Mouse (Mus musculus) intestine, embryonic 16.5 days (tissue): ENCODE results near the gene Csk. TPM values are rescaled to one million over a fixed set of nuclear protein-coding genes. Genes with fewer than 3 reads are reported as not detected.

Experiments used
- ATAC-seq: fragments of 200-750 bp; cut with Nextera tagmentation; 2 replicates; pipeline ENCODE4 v1.8.0; 2017; ENCODE audit warnings: moderate TSS enrichment, moderate library complexity
- H3K27ac ChIP-seq: fragments of 300-500 bp; sonication (generic); 2 replicates; pipeline ENCODE4 v1.5.1; 2014; ENCODE audit warnings: mild to moderate bottlenecking, low read length
- H3K27me3 ChIP-seq: fragments of 300-500 bp; sonication (generic); replicated peaks from 2 replicates; pipeline ENCODE4 v1.6.1; 2014; ENCODE audit warnings: low read length, control low read depth, mixed read lengths; ENCODE audit not compliant: control insufficient read depth, insufficient read depth
- H3K36me3 ChIP-seq: fragments of 300-500 bp; sonication (generic); 2 replicates; pipeline ENCODE4 v1.6.1; 2014; ENCODE audit warnings: low read length, control low read depth; ENCODE audit not compliant: control insufficient read depth, insufficient read depth
- H3K4me1 ChIP-seq: fragments of 300-500 bp; sonication (generic); 2 replicates; pipeline ENCODE4 v1.6.1; 2014; ENCODE audit warnings: low read length, control low read depth, mixed read lengths; ENCODE audit not compliant: control insufficient read depth, insufficient read depth
- H3K4me2 ChIP-seq: fragments of 300-500 bp; sonication (generic); 2 replicates; pipeline ENCODE4 v1.6.1; 2014; ENCODE audit warnings: low read depth, low read length, control low read depth
- H3K4me3 ChIP-seq: fragments of 300-500 bp; sonication (generic); 2 replicates; pipeline ENCODE4 v1.5.1; 2014; ENCODE audit warnings: mild to moderate bottlenecking, low read length
- H3K9ac ChIP-seq: fragments of 300-500 bp; sonication (generic); 2 replicates; pipeline ENCODE4 v1.6.1; 2014; ENCODE audit warnings: low read depth, low read length
- H3K9me3 ChIP-seq: fragments of 300-500 bp; sonication (generic); 2 replicates; pipeline ENCODE4 v1.6.1; 2016; ENCODE audit warnings: low read length, control low read depth; ENCODE audit not compliant: control insufficient read depth
- WGBS: fragments of 180-500 bp; shearing (Covaris S2); extraction: QIAGEN DNeasy Blood & Tissue Kit; methylation state at CpG from one replicate; pipeline ENCODE4 v1.1.7; 2014; 5-methylcytosine and 5-hydroxymethylcytosine counted together
- polyA plus RNA-seq: library from polyadenylated mRNA; unstranded; fragments of >200 nt; fragmentation: Nextera tagmentation; extraction: Ambion mirVana; gene quantifications from 2 replicates; pipeline ENCODE4 v1.2.1, GENCODE M21; 2015

Gene Csk
- polyA plus RNA-seq: 35.9 and 36.6 TPM in 2 replicates

- Histone ChIP-seq H3K4me1 (peaks cover 33% of the 10 kb centered on the region), H3K9me3 (no peaks in the 10 kb centered on the region), H3K27ac (no peak within 1 kb of the TSS), H3K4me2 (no peak within 1 kb of the TSS), H3K9ac (no peak within 1 kb of the TSS; the same call in 1 of the 2 replicates), H3K27me3 (no peaks in the 10 kb centered on the region), H3K36me3 (no peaks in the 10 kb centered on the region), H3K4me3 (no peak within 1 kb of the TSS)
- WGBS: 53% methylated on average over 5 of the region's 5 CpGs
- ATAC-seq: no peak
Observed at GRCm38 (mm10) chr9:57653283-57653682, at the start of gene Csk. Gene Csk, minus strand, starts transcription at chr9:57653631.

GRCm38 (mm10) chr9:57698466-57699150 is 45.2 kb upstream of the Csk start:
- ATAC-seq: no peak
- H3K9ac ChIP-seq: no peak overlapping the region
- H3K4me3 ChIP-seq: no peak overlapping the region
- WGBS: 81% methylated on average over 1 of the region's 1 CpGs
- H3K27me3 ChIP-seq: peaks cover 7% of the 10 kb centered on the region; the same call in 1 of the 2 replicates
- no peaks in the 10 kb centered on the region for H3K36me3 ChIP-seq
- H3K27ac ChIP-seq: no peak overlapping the region
- H3K9me3 ChIP-seq: no peaks in the 10 kb centered on the region
- no peak overlapping the region for H3K4me2 ChIP-seq
- H3K4me1 ChIP-seq: peaks cover 11% of the 10 kb centered on the region

GRCm38 (mm10) chr9:57697380-57697779 is 43.9 kb upstream of the Csk start:
- peaks cover 11% of the 10 kb centered on the region for H3K4me1 ChIP-seq
- no peak for ATAC-seq
- 27% methylated on average over 4 of the region's 4 CpGs for WGBS
- H3K9me3 ChIP-seq: no peaks in the 10 kb centered on the region
- no peak overlapping the region for H3K4me2 ChIP-seq
- H3K9ac ChIP-seq: no peak overlapping the region
- H3K27me3 ChIP-seq: peaks cover 7% of the 10 kb centered on the region; the same call in 1 of the 2 replicates
- no peak overlapping the region for H3K4me3 ChIP-seq
- H3K36me3 ChIP-seq: no peaks in the 10 kb centered on the region
- H3K27ac ChIP-seq: no peak overlapping the region

GRCm38 (mm10) chr9:57696380-57697285 is 43.2 kb upstream of the Csk start:
- Histone ChIP-seq H3K27ac (no peak overlapping the region), H3K9ac (peak overlapping the region; percentile 59), H3K27me3 (peaks cover 7% of the 10 kb centered on the region; the same call in 1 of the 2 replicates), H3K4me2 (peak overlapping the region; percentile 73), H3K36me3 (no peaks in the 10 kb centered on the region), H3K9me3 (no peaks in the 10 kb centered on the region), H3K4me3 (peak overlapping the region; percentile 43), H3K4me1 (peaks cover 11% of the 10 kb centered on the region)
- 3% methylated on average over 42 of the region's 42 CpGs for WGBS
- ATAC-seq: peak; percentile 81

GRCm38 (mm10) chr9:57694108-57694507 is 40.7 kb upstream of the Csk start:
- no peak for ATAC-seq
- H3K4me2 ChIP-seq: no peak overlapping the region
- no peak overlapping the region for H3K27ac ChIP-seq
- no peaks in the 10 kb centered on the region for H3K36me3 ChIP-seq
- no peak overlapping the region for H3K4me3 ChIP-seq
- H3K27me3 ChIP-seq: peaks cover 7% of the 10 kb centered on the region; the same call in 1 of the 2 replicates
- 84% methylated on average over 2 of the region's 2 CpGs for WGBS
- no peaks in the 10 kb centered on the region for H3K9me3 ChIP-seq
- peaks cover 11% of the 10 kb centered on the region for H3K4me1 ChIP-seq
- no peak overlapping the region for H3K9ac ChIP-seq

GRCm38 (mm10) chr9:57688606-57689005 is 35.2 kb upstream of the Csk start:
- Histone ChIP-seq H3K36me3 (no peaks in the 10 kb centered on the region), H3K4me2 (no peak overlapping the region), H3K27me3 (no peaks in the 10 kb centered on the region), H3K4me1 (no peaks in the 10 kb centered on the region), H3K9ac (no peak overlapping the region), H3K9me3 (no peaks in the 10 kb centered on the region), H3K27ac (no peak overlapping the region), H3K4me3 (no peak overlapping the region)
- no peak for ATAC-seq
- WGBS: 54% methylated on average over 2 of the region's 2 CpGs

- no peak overlapping the region for H3K9ac ChIP-seq
- H3K36me3 ChIP-seq: no peaks in the 10 kb centered on the region
- 34% methylated on average over 2 of the region's 2 CpGs for whole genome bisulfite sequencing
- ATAC-seq: no peak
- H3K9me3 ChIP-seq: no peaks in the 10 kb centered on the region
- H3K27ac ChIP-seq: no peak overlapping the region
- H3K27me3 ChIP-seq: no peaks in the 10 kb centered on the region
- H3K4me1 ChIP-seq: no peaks in the 10 kb centered on the region
- H3K4me2 ChIP-seq: no peak overlapping the region
- no peak overlapping the region for H3K4me3 ChIP-seq
Observed at GRCm38 (mm10) chr9:57688158-57688557, 34.7 kb upstream of the Csk start.

- H3K27ac ChIP-seq: no peak within 1 kb of the TSS
Observed at GRCm38 (mm10) chr9:57687751-57688150, 34.3 kb upstream of the Csk start, which contains the start of gene Cyp1a1. Gene Cyp1a1, plus strand, starts transcription at chr9:57687928.

GRCm38 (mm10) chr9:57686011-57686410 is 32.6 kb upstream of the Csk start:
- Histone ChIP-seq H3K4me2 (no peak overlapping the region), H3K27ac (no peak overlapping the region), H3K36me3 (no peaks in the 10 kb centered on the region), H3K9me3 (no peaks in the 10 kb centered on the region), H3K4me1 (no peaks in the 10 kb centered on the region), H3K9ac (no peak overlapping the region), H3K4me3 (no peak overlapping the region), H3K27me3 (no peaks in the 10 kb centered on the region)
- WGBS: 91% methylated on average over 5 of the region's 5 CpGs
- ATAC-seq: no peak

More at GRCm38 (mm10) chr9:57687751-57688150, 34.3 kb upstream of the Csk start, which contains the start of gene Cyp1a1:
- Histone ChIP-seq H3K27me3 (no peaks in the 10 kb centered on the region), H3K4me1 (no peaks in the 10 kb centered on the region), H3K36me3 (no peaks in the 10 kb centered on the region), H3K4me2 (no peak within 1 kb of the TSS), H3K4me3 (no peak within 1 kb of the TSS), H3K9ac (no peak within 1 kb of the TSS), H3K9me3 (no peaks in the 10 kb centered on the region)
- 80% methylated on average over 2 of the region's 2 CpGs for WGBS
- no peak for ATAC-seq
